Mouse (Mus musculus) olfactory bulb, adult 2 months (tissue): ENCODE data around the gene Ifngr1.

Experiments
- CTCF ChIP-seq: fragments of 200-500 bp; IDR thresholded peaks from 2 replicates; pipeline ENCODE4 v1.5.1; 2012; ENCODE audit warnings: low read depth, mild to moderate bottlenecking, low read length, moderate library complexity; ENCODE audit not compliant: insufficient read depth
- POLR2A ChIP-seq: fragments of 200-500 bp; IDR thresholded peaks from 2 replicates; pipeline ENCODE4 v1.6.1; 2012; ENCODE audit warnings: mild to moderate bottlenecking, low read depth, low read length, moderate library complexity; ENCODE audit not compliant: insufficient read depth

- TF ChIP-seq CTCF (no peak), POLR2A (no peak)
Measured at GRCm38 (mm10) chr10:19557696-19558095, 34.1 kb upstream of the Ifngr1 start.
